Mouse (Mus musculus): ENCODE measurements around the gene Haao.

DNA sequence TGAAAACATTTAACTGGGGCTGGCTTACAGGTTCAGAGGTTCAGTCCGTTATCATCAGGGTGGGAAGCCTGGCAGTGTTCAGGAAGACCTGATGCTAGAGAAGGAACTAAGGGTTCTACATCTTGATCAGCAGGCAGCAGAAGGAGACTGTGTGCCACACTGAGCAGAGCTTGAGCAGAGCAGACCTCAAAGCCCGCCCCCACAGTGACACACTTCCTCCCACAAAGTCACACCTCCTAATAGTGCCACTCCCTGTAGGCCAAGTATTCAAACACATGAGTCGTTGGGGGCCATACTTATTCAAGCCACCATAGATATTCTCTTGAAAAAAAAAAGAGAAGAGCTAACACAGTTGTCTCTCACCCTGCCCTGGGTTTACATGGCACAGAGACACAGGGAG is 25.9 kb downstream of the Haao start:
- TF ChIP-seq CTCF (IDR thresholded peaks at IDR 0.05; ENCODE audit: control insufficient read depth, insufficient read depth, low read length) (no peak), POLR2A (IDR thresholded peaks at IDR 0.05; ENCODE audit: borderline replicate concordance, control insufficient read depth, low read depth, low read length) (no peak)

All from bone marrow, adult 2 months (tissue).